Mouse (Mus musculus): Measurements from ENCODE around the gene Tlr3.

- no peak for TF ChIP-seq CTCF (IDR thresholded peaks at IDR 0.05; ENCODE audit: low read depth, low read length)
- TF ChIP-seq EP300 (IDR thresholded peaks at IDR 0.05; ENCODE audit: insufficient read depth, low read depth, low read length), result no peak
These were observed 37.4 kb upstream of the Tlr3 start for GRCm38 (mm10) chr8:45448257-45448656.

Measured in ES-Bruce4 (cell line).